ENCODE assay signal across 28 mouse cellular contexts in genomic region chr1:43297579-43297978, GRCm38 (mm10).
A peak's percentile ranks its signal among the peaks of the same experiment; 100 is the strongest.
DNase-seq lines count a peak whose midpoint lies in the region; ATAC-seq and TF ChIP-seq lines count a peak whose summit lies in the region.
"Had no signal": no experiment of that assay in that cellular context is flagged by ENCODE, and none has a peak within 500 bp of the region (broad histone marks: within the 10 kb centered on the region; RNA-seq: fewer than 3 reads in every experiment).

No protein-coding gene starts in this region.

- H3K9ac ChIP-seq in liver, embryonic 11.5 days (ENCODE audit: low read depth, low read length): no peak overlapping the region
- H3K9ac ChIP-seq in liver, embryonic 14.5 days (replicated peaks): no peak overlapping the region
- H3K9ac ChIP-seq in liver, postnatal 0 days (replicated peaks): no peak overlapping the region
- no peak overlapping the region for H3K9ac ChIP-seq in midbrain, embryonic 15.5 days
- H3K9ac ChIP-seq: embryonic facial prominence, embryonic 13.5 days; forebrain, embryonic 13.5 days; hindbrain, embryonic 13.5 days had no signal

- 42% methylated on average over 2 of the region's 2 CpGs for WGBS in liver, embryonic 11.5 days
- 24% methylated on average over 2 of the region's 2 CpGs for WGBS in liver, embryonic 14.5 days (ENCODE audit: insufficient replicate concordance)
- 64% methylated on average over 2 of the region's 2 CpGs for WGBS in liver, postnatal 0 days (ENCODE audit: insufficient replicate concordance)
- 91% methylated on average over 2 of the region's 2 CpGs for WGBS in midbrain, embryonic 15.5 days

- no peak overlapping the region for H3K4me3 ChIP-seq in liver, embryonic 11.5 days (ENCODE audit: low read depth, low read length)
- H3K4me3 ChIP-seq in liver, embryonic 14.5 days (ENCODE audit: insufficient read depth in 1 of 2, low read depth in 2 of 2, low read length in 2 of 2): no peak overlapping the region
- no peak overlapping the region for H3K4me3 ChIP-seq in liver, postnatal 0 days (ENCODE audit: low read depth, low read length)
- no peak overlapping the region for H3K4me3 ChIP-seq in midbrain, embryonic 15.5 days
- H3K4me3 ChIP-seq: embryonic facial prominence, embryonic 10.5 days; embryonic facial prominence, embryonic 13.5 days; erythroblast, embryonic 14.5 days; forebrain, embryonic 10.5 days; forebrain, embryonic 13.5 days; hindbrain, embryonic 10.5 days; hindbrain, embryonic 13.5 days had no signal

- H3K4me2 ChIP-seq in liver, embryonic 11.5 days: no peak overlapping the region
- peak overlapping the region; percentile 18 for H3K4me2 ChIP-seq in liver, embryonic 14.5 days (ENCODE audit: low read depth)
- no peak overlapping the region for H3K4me2 ChIP-seq in liver, postnatal 0 days (ENCODE audit: low read depth, low read length)
- H3K4me2 ChIP-seq in midbrain, embryonic 15.5 days: no peak overlapping the region
- H3K4me2 ChIP-seq: embryonic facial prominence, embryonic 13.5 days; forebrain, embryonic 13.5 days; heart, embryonic 11.5 days; hindbrain, embryonic 13.5 days had no signal

- no peak for TF ChIP-seq CTCF in liver, embryonic 14.5 days (IDR thresholded peaks at IDR 0.05; ENCODE audit: low read depth)
- TF ChIP-seq CTCF in liver, postnatal 0 days (IDR thresholded peaks at IDR 0.05; ENCODE audit: low read depth): no peak

- ATAC-seq in liver, embryonic 11.5 days (replicated peaks; ENCODE audit: low FRiP score): peak; percentile 73
- ATAC-seq in liver, embryonic 14.5 days (ENCODE audit: insufficient read depth): peak; percentile 83
- no peak for ATAC-seq in liver, postnatal 0 days
- no peak for ATAC-seq in midbrain, embryonic 15.5 days (replicated peaks)
- ATAC-seq: activated CD4-positive, CD25-positive, alpha-beta regulatory T cell, adult 4 months; forebrain, embryonic 13.5 days; forebrain, embryonic 16.5 days; hindbrain, embryonic 16.5 days had no signal

- H3K9me3 ChIP-seq in liver, embryonic 11.5 days (ENCODE audit: control insufficient read depth, low read length): no peaks in the 10 kb centered on the region
- no peaks in the 10 kb centered on the region for H3K9me3 ChIP-seq in liver, embryonic 14.5 days (ENCODE audit: control insufficient read depth, low read length)
- H3K9me3 ChIP-seq in liver, postnatal 0 days (ENCODE audit: low read length): no peaks in the 10 kb centered on the region
- H3K9me3 ChIP-seq in midbrain, embryonic 15.5 days: no peaks in the 10 kb centered on the region
- H3K9me3 ChIP-seq: embryonic facial prominence, embryonic 10.5 days; embryonic facial prominence, embryonic 13.5 days; forebrain, embryonic 10.5 days; forebrain, embryonic 13.5 days; hindbrain, embryonic 10.5 days; hindbrain, embryonic 13.5 days had no signal

- DNase-seq in spleen, postnatal 36 days (ENCODE audit: low spot score in 2 of 2): peak; percentile 9 to 11
- no peak for DNase-seq in spleen, adult 18-20 months
- DNase-seq in liver, embryonic 11.5 days (ENCODE audit: low spot score): no peak
- DNase-seq in liver, embryonic 14.5 days (ENCODE audit: low read depth in 3 of 3, low spot score in 3 of 3): peak; percentile 28 to 34 (median 31)
- no peak for DNase-seq in liver, postnatal 0 days
- no peak for DNase-seq in spleen, adult 12 weeks (ENCODE audit: low spot score)
- DNase-seq in kidney, adult 9 months: no peak
- DNase-seq: adrenal gland, adult 8-10 months; adrenal gland, postnatal 25 days; cerebellum, adult 11-12 months; cerebellum, adult 8-10 months; cerebellum, postnatal 10 days; cerebellum, postnatal 36 days; embryo, embryonic 11 days; gastrocnemius, postnatal 14 days; heart, postnatal 36 days had no signal

- peak; percentile 74 for TF ChIP-seq EP300 in liver, embryonic 14.5 days (IDR thresholded peaks at IDR 0.05; ENCODE audit: low read depth)
- peak; percentile 51; the same call in 1 of the 2 replicates for TF ChIP-seq EP300 in liver, postnatal 0 days (IDR thresholded peaks at IDR 0.05; ENCODE audit: low read depth)

- no peak overlapping the region for H3K27ac ChIP-seq in liver, embryonic 11.5 days (ENCODE audit: low read depth, low read length)
- H3K27ac ChIP-seq in liver, embryonic 14.5 days: no peak overlapping the region
- no peak overlapping the region for H3K27ac ChIP-seq in liver, postnatal 0 days (ENCODE audit: low read depth)
- no peak overlapping the region for H3K27ac ChIP-seq in midbrain, embryonic 15.5 days
- H3K27ac ChIP-seq: embryonic facial prominence, embryonic 10.5 days; embryonic facial prominence, embryonic 13.5 days; forebrain, embryonic 10.5 days; forebrain, embryonic 13.5 days; hindbrain, embryonic 10.5 days; hindbrain, embryonic 13.5 days had no signal

- H3K27me3 ChIP-seq in liver, embryonic 11.5 days (replicated peaks; ENCODE audit: control insufficient read depth, insufficient read depth, low read length): no peaks in the 10 kb centered on the region
- no peaks in the 10 kb centered on the region for H3K27me3 ChIP-seq in liver, embryonic 14.5 days (ENCODE audit: control insufficient read depth, insufficient read depth, low read length)
- H3K27me3 ChIP-seq in liver, postnatal 0 days (ENCODE audit: insufficient read depth, low read length): no peaks in the 10 kb centered on the region
- no peaks in the 10 kb centered on the region; the same call in 1 of the 2 replicates for H3K27me3 ChIP-seq in midbrain, embryonic 15.5 days (replicated peaks)
- H3K27me3 ChIP-seq: embryonic facial prominence, embryonic 13.5 days; forebrain, embryonic 13.5 days had no signal

- peaks cover 2% of the 10 kb centered on the region for H3K4me1 ChIP-seq in liver, embryonic 11.5 days (replicated peaks; ENCODE audit: control insufficient read depth, insufficient read depth, low read length)
- peaks cover 12 to 25% of the 10 kb centered on the region in 2 experiments for H3K4me1 ChIP-seq in liver, embryonic 14.5 days (replicated peaks; ENCODE audit: control insufficient read depth in 2 of 2, insufficient read depth in 2 of 2, low read length in 1 of 2)
- peaks cover 9% of the 10 kb centered on the region; the same call in 1 of the 2 replicates for H3K4me1 ChIP-seq in liver, postnatal 0 days (ENCODE audit: insufficient read depth)
- 0 out of 2 replicates have a peak, but pooled peaks cover 4% of the 10 kb centered on the region for H3K4me1 ChIP-seq in midbrain, embryonic 15.5 days
- H3K4me1 ChIP-seq: forebrain, embryonic 10.5 days; forebrain, embryonic 13.5 days; hindbrain, embryonic 10.5 days had no signal

- H3K36me3 ChIP-seq in liver, embryonic 11.5 days (ENCODE audit: control insufficient read depth, insufficient read depth, low read length): no peaks in the 10 kb centered on the region
- H3K36me3 ChIP-seq in liver, embryonic 14.5 days (replicated peaks; ENCODE audit: control insufficient read depth, insufficient read depth, low read depth): no peaks in the 10 kb centered on the region
- no peaks in the 10 kb centered on the region for H3K36me3 ChIP-seq in liver, postnatal 0 days (replicated peaks; ENCODE audit: insufficient read depth, low read length)
- no peaks in the 10 kb centered on the region for H3K36me3 ChIP-seq in midbrain, embryonic 15.5 days (replicated peaks)
- H3K36me3 ChIP-seq: embryonic facial prominence, embryonic 10.5 days; embryonic facial prominence, embryonic 13.5 days; forebrain, embryonic 10.5 days; hindbrain, embryonic 10.5 days; hindbrain, embryonic 13.5 days had no signal

Comparison
In these comparisons a context has a peak if more than half of its experiments do, and no peak if none do; other contexts are left out.
1. DNase-seq: peak in spleen, postnatal 36 days (2 of 2) and liver, embryonic 14.5 days (3 of 3); none in spleen, adult 18-20 months (0 of 2), liver, embryonic 11.5 days (single experiment), liver, postnatal 0 days (single experiment), spleen, adult 12 weeks (single experiment) and kidney, adult 9 months (single experiment).
2. ATAC-seq: peak in liver, embryonic 11.5 days (single experiment) and liver, embryonic 14.5 days (single experiment); none in liver, postnatal 0 days (single experiment) and midbrain, embryonic 15.5 days (single experiment).